Mouse (Mus musculus): Measurements from ENCODE around the gene Atp10a.

GRCm38 (mm10) chr7:58755083-58755482, 99.1 kb downstream of the Atp10a start:
- TF ChIP-seq GATA1 (IDR thresholded peaks at IDR 0.05; ENCODE audit: low read length) (no peak), TAL1 (IDR thresholded peaks at IDR 0.05; ENCODE audit: low read length) (no peak)

Data from erythroblast, embryonic 14.5 days (primary cell).